ENCODE assay signal across 10 mouse cellular contexts in the genomic region with DNA sequence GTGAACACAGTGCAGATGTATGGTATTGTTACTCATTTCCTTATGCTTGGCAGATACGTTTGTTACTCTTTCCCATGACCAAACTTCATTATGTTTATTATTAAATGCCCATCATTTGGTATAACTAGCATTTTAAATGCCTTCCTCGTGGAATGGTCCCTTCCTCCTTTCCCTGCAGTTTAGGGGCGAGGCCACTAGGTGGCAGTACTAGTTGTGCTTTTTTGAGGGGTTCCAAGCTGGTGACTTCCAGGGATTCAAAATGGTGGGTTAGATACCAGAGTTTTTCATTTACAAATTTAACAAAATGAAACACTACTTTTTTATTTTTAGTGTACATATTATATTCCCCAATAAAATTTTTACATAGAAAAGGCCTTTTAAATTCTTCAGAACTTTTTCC.
DNase-seq lines count a peak whose midpoint lies in the region; ATAC-seq and TF ChIP-seq lines count a peak whose summit lies in the region.
"Had no signal": no experiment of that assay in that cellular context is flagged by ENCODE, and none has a peak within 500 bp of the region (broad histone marks: within the 10 kb centered on the region; RNA-seq: fewer than 3 reads in every experiment).

No protein-coding gene starts in this region.

- H3K9me3 ChIP-seq in heart, postnatal 0 days (replicated peaks; ENCODE audit: control insufficient read depth, low read length) = no peaks in the 10 kb centered on the region
- no peaks in the 10 kb centered on the region for H3K9me3 ChIP-seq in heart, embryonic 10.5 days
- H3K9me3 ChIP-seq: embryonic facial prominence, embryonic 12.5 days; liver, embryonic 15.5 days had no signal

- WGBS in heart, postnatal 0 days = 38% methylated on average over 3 of the region's 3 CpGs
- WGBS in heart, embryonic 10.5 days = 51% methylated on average over 3 of the region's 3 CpGs

- H3K9ac ChIP-seq in heart, postnatal 0 days (replicated peaks; ENCODE audit: low read depth, low read length) = no peak overlapping the region
- H3K9ac ChIP-seq: embryonic facial prominence, embryonic 12.5 days; liver, embryonic 15.5 days had no signal

- peak; percentile 85 for TF ChIP-seq CTCF in heart, postnatal 0 days (IDR thresholded peaks at IDR 0.05; ENCODE audit: low read depth)

- peaks cover 91% of the 10 kb centered on the region for H3K36me3 ChIP-seq in heart, postnatal 0 days (replicated peaks; ENCODE audit: control insufficient read depth, insufficient read depth, low read length)
- H3K36me3 ChIP-seq in heart, embryonic 10.5 days = peaks cover 97% of the 10 kb centered on the region

- ATAC-seq in heart, postnatal 0 days (ENCODE audit: insufficient read depth, low read depth) = no peak

- H3K4me3 ChIP-seq in heart, postnatal 0 days (ENCODE audit: low read depth, low read length) = no peak overlapping the region
- H3K4me3 ChIP-seq in heart, embryonic 10.5 days = no peak overlapping the region
- H3K4me3 ChIP-seq: embryonic facial prominence, embryonic 12.5 days; liver, embryonic 15.5 days had no signal

- DNase-seq in heart, postnatal 0 days (ENCODE audit: low spot score) = peak; percentile 55
- no peak for DNase-seq in heart, embryonic 10.5 days (ENCODE audit: low spot score)
- peak; percentile 70 to 71 for DNase-seq in B cell, adult 2 months
- DNase-seq in adrenal gland, adult (ENCODE audit: inconsistent age in 2 of 2, low spot score in 1 of 2) = peak; percentile 48 to 85
- DNase-seq in embryo, embryonic 10 days (ENCODE audit: low spot score) = peak; percentile 80
- DNase-seq in kidney, postnatal 14 days = peak; percentile 56
- DNase-seq in lung, postnatal 10 days = peak; percentile 84
- peak; percentile 32 to 65 for DNase-seq in spleen, postnatal 10 days (ENCODE audit: low spot score in 2 of 2)

- H3K4me2 ChIP-seq in heart, postnatal 0 days (ENCODE audit: low read depth, low read length) = no peak overlapping the region
- H3K4me2 ChIP-seq: embryonic facial prominence, embryonic 12.5 days; liver, embryonic 15.5 days had no signal

- no peak for TF ChIP-seq EP300 in heart, postnatal 0 days (IDR thresholded peaks at IDR 0.05; ENCODE audit: low read depth)

- no peak overlapping the region for H3K27ac ChIP-seq in heart, postnatal 0 days (ENCODE audit: low read depth)
- no peak overlapping the region for H3K27ac ChIP-seq in heart, embryonic 10.5 days
- H3K27ac ChIP-seq: embryonic facial prominence, embryonic 12.5 days; liver, embryonic 15.5 days had no signal

- H3K4me1 ChIP-seq in heart, postnatal 0 days (ENCODE audit: control insufficient read depth, insufficient read depth) = no peaks in the 10 kb centered on the region
- no peaks in the 10 kb centered on the region for H3K4me1 ChIP-seq in heart, embryonic 10.5 days
- H3K4me1 ChIP-seq: embryonic facial prominence, embryonic 12.5 days; liver, embryonic 15.5 days had no signal

- H3K27me3 ChIP-seq in heart, postnatal 0 days (ENCODE audit: control insufficient read depth, insufficient read depth, low read length) = no peaks in the 10 kb centered on the region
- no peaks in the 10 kb centered on the region for H3K27me3 ChIP-seq in heart, embryonic 10.5 days (ENCODE audit: insufficient read depth, poor library complexity, severe bottlenecking)
- H3K27me3 ChIP-seq: embryonic facial prominence, embryonic 12.5 days; liver, embryonic 15.5 days had no signal
